Mouse (Mus musculus) urinary bladder, postnatal 25 days (tissue): ENCODE data around the gene Gzmm.

Source experiments
- DNase-seq: peaks from one replicate; pipeline ENCODE4 v3.0.0; 2022; ENCODE audit warnings: low spot score

The Gzmm gene

DNA sequence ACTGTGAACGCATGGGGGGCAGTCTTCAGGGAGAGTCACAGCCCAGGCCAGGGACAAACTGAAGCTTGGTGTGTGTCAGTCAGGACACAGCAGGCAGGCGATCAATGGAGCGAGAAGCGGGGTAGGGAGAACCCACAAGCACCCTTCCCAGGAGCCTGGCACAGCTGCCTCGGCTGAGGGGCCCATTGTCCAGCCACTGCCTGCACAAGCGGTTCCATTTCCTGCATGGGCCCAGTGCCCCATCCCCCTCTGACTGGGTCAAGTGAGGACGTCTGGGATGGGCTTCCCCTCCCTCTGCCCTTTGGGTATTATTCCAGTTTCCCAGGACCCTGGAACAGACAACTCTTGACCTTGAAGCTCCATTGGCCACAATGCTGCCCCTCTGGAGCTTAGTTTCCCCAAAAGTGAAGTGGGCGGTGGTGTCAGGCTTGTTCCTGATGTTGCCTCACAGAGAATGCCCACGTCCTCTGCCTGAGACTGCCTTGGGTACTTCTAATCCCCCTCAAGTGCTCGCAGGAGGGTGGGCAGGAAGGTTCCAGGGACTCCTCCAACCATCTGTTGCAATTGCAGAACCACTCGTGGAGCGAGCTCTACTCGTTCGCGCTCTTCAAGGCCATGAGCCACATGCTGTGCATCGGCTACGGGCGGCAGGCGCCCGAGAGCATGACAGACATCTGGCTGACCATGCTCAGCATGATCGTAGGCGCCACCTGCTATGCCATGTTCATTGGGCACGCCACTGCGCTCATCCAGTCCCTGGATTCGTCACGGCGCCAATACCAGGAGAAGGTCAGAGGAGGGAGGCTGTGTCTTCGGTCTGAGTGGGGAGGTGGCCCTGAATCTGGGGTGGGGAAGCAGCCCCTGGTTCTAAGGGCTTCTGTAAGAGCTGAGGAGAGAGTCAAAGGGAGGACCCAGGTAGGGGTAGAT lies 39.8 kb downstream of the Gzmm start:
- no peak for DNase-seq

- no peak for DNase-seq
Observed at GRCm38 (mm10) chr10:79729357-79729965, 40.6 kb downstream of the Gzmm start.

GRCm38 (mm10) chr10:79732500-79732899 lies 43.7 kb downstream of the Gzmm start:
- DNase-seq, result no peak

DNA sequence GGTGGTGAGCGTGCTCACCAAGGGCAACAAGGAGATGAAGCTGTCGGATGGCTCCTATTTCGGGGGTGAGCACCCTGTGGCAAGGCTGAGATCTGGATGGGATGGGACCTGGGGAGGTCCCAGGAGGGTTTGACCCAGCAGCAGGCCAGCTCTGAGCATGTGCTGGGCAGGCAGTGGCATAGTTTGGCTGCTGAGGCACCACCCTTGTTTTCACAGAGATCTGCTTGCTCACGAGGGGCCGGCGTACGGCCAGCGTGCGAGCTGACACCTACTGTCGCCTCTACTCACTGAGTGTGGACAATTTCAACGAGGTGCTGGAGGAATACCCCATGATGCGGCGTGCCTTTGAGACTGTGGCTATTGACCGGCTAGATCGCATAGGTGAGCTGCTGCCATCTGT lies 45.0 kb downstream of the Gzmm start:
- no peak for DNase-seq

DNA sequence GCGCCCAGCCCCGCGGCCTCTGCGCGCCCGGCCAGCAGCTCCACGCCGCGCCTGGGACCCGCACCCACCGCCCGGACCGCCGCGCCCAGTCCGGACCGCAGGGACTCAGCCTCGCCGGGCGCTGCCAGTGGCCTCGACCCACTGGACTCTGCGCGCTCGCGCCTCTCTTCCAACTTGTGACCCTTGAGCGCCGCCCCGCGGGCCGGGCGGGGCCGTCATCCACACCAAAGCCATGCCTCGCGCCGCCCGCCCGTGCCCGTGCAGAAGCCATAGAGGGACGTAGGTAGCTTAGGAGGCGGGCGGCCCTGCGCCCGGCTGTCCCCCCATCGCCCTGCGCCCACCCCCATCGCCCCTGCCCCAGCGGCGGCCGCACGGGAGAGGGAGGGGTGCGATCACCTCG lies 46.5 kb downstream of the Gzmm start:
- no peak for DNase-seq

DNA sequence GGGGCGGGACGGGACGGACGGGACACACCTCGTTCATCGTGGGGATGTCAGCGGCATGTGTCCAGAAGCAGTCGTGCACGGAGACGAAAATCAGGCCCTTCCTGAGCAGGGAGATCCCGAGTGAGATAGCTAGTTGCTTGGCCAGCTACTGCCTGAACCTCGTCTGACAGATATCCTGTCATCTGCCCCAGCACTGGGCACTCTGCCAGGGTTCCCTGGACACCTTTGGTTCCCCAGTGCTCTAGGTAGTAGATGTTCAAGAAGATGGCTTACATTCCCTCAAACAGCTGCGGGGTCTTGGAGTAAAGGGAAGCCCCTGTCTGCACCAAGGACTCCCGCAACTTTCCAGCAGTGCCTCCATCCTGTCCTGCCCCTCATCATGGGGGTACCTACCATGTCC lies 47.9 kb downstream of the Gzmm start:
- no peak for DNase-seq

GRCm38 (mm10) chr10:79738259-79738658 lies 49.4 kb downstream of the Gzmm start:
- DNase-seq, result no peak

GRCm38 (mm10) chr10:79739234-79739633 lies 50.4 kb downstream of the Gzmm start:
- no peak for DNase-seq

DNA sequence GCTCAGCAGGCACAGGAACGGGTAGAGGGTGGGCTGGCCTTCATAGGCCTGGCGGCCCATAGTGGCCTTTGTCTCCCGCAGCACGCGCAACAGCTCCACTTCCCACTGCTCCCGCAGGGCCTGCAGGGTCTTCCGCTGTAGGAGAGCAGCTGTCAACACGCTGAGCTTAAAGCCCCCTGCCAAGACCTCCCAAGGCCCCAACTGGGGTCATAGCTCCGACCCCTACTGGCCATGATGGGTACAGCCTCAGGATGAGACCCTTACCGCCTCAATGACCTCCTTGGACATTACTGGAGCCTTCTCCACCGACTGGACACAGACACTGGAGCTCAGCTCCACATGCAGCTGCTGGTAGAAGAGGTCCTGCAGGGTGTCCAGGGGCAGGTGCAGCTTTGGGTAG lies 52.0 kb downstream of the Gzmm start:
- no peak for DNase-seq

- DNase-seq, result no peak
Observed at GRCm38 (mm10) chr10:79743161-79743560, 54.3 kb downstream of the Gzmm start.

- no peak for DNase-seq
Observed at GRCm38 (mm10) chr10:79743650-79744365, 55.0 kb downstream of the Gzmm start.
